Mouse (Mus musculus) common myeloid progenitor, adult 5-6 weeks (primary cell): ENCODE results near the gene Hnrnpul1. TPM values are rescaled to one million over a fixed set of nuclear protein-coding genes. Genes with fewer than 3 reads are reported as not detected.
"Not testable (repeated sequence)": the region's sequence is repeated elsewhere in the genome, so short reads cannot be mapped to it uniquely, and the experiment has no call there.

Experiments used
- ATAC-seq: replicated peaks from 2 replicates; pipeline ENCODE4 v1.8.0; 2016; ENCODE audit warnings: low read depth, mild to moderate bottlenecking, moderate TSS enrichment, inconsistent platforms; ENCODE audit not compliant: poor library complexity, severe bottlenecking
- total RNA-seq: library from RNA; stranded (forward); fragments of 200-1000, 187-1606 nt; gene quantifications from 2 replicates; pipeline ENCODE4 v1.2.3, GENCODE M21; 2017

The Hnrnpul1 gene
- total RNA-seq = 128 and 173 TPM in 2 replicates

DNA sequence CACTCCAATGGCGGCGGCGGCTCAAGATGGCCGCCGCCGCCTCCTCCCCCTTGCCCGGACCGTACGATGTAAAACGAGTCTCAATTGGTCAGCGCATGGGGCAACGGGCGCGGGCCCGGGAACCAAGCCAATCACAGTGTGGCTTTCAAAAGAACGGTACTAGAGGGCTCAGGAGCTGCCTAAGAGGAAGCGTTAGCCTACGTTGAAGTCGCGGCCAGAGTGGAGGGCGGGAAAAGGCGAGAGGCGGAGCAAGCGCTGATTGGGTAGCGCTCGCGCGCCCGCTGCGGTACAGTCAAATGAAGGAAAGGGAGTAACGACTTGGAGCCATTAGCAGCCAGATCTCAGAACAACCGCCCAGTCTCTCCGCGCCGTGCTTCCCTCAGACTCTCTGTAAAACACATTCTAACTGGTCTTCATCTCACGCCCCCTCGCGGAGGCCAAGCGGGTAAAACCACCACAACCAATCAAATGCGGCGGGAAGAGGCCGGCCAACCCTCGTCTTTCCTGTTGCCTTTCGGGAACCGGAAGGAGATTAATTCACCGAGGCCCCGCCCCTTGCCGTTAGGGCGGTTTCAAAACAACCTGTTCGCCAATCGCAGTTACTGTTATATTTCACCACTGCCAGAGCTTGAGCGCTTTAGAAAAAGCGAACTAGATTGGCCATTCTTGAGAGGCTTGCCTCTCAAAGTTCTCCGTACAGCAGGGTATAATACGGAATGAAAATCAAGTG lies at the start of gene Hnrnpul1:
Gene Hnrnpul1, minus strand, starts transcription at position 20 of the 730 bp plus-strand sequence.
- peak; percentile 69 for ATAC-seq

DNA sequence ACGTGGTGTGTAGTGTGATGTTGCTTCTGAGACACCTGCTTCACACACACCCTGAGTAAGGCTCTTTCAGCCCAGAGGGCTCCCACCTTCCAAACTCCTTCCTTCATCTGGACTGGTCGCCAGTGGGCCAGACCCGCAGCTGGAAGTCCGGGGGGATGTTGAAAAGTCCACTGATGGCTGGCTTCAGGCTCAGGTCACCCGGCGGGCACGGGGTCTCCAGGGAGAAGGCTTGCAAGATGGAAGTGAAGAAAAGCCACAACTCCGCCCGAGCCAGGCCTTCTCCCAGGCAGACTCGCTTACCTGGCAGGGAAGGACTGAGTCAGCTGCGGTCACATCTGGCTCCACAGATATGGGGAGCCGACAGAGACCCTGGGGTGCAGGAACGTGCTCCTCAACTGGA lies 48.9 kb upstream of the Hnrnpul1 start:
- ATAC-seq = no peak

DNA sequence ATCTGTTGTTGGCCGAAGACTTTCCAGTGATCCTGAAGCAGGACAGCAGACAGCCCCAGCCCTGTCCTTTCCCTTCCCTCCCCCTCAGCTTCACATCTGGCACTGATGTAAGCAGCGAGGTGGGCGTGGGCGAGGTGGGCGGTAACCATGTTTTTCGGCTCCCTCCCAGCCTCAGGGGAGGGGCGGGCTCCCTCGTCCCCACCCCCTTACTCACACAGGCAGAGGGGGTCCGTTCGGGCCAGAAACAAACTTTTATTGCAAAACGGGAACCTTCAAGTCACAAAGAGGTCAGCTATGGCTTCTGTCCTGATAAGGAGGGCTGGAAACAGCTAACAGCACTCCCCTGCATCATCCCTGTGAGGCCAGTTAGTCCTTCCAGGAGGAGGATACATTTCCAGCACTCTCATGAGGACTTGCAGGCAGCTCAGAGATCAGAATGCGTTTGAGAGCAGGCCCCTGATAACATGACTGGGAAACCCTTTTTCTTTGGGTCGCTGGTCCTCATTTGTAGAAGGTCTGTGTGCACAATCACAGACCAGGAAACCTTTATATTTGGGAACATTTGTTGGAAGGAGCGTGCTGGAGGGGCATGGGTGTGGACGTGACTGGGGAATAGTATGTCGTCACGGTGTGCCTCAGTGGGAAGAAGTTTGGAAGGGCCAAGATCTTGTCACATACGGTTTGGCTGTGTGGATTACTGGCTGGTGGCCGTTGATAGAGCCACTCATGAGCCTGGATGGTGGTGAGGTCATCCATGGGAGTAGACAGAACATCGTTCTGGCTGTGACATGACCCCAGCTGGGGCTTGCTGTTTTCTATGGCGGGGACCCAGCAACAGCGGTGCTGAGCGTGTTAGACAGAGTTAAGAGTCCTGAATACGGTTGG lies 47.9 kb upstream of the Hnrnpul1 start:
- ATAC-seq = no peak; the same call in 1 of the 2 replicates

DNA sequence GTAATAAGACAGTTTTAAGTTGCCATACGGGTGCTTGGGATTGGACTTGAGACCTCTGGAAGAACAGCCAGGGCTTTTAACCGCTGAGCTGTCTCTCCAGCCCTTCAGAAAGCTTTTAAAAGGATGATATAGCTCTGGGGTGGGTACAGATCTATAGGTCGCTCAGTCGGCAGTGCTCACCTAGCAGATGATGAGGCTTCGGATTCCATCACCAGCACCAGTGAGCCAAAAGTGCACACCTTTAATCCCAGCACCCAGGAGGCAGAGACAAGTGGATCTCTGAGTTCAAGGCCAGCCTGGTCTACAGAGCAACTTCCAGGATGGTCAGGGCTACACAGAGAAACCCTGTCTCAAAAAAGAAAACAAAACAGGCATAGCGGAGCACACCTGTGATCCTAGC lies 46.5 kb upstream of the Hnrnpul1 start:
- ATAC-seq = no peak

DNA sequence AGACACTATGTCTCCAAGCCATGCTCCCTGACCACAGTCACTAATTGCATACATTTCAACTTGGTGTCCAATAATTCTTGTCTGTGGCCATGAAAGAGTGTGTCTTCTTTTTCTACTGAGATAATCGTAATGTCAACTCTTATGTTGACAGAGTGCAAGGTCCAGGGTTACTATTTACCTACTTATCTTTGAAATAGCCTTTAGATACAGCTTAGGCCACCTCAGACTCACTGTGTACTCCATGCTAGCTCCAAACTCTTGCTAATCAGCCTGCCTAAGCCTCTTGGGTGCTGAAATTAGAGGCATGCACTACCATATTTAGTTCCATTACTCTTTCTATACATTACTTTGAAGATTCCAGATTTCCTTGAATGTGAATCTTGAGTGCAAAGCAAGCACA lies 44.8 kb upstream of the Hnrnpul1 start:
- no peak for ATAC-seq

DNA sequence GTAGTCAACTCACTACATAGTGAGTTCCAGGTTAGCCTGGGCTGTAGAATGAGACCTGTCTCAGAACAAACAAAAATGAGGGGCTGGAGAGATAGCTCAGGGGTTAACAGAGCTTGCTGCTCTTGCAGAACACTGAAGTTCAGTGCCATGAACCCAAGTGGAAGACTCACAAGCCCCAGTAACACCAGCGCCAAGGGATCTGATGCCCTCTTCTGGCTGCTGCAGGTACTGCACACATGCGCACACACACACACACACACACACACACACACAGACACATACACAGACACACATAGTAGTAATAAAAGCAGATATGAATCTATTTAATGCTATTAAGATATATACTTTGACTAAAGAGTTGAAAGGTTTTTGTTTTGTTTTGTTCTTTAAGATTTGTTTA lies 44.0 kb upstream of the Hnrnpul1 start:
- no peak for ATAC-seq

DNA sequence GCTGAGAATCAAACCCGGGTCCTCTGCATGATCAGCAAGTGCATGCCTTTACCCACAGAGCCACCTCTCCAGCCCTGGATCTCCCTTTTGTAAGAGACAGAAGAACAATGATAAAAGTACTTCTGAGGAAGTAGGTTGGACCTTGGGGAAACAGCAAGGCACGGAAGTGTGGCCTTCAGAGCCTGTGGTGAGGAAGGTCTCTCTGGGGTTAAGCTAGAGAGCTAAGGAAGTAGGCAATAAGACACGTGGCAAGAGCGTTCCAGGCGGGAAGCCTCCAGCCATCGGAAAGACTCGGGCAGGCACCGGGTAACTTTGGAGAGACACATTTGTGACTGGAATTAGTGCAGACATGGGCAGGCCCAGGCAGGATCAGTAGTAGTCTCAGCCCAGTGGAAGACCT lies 40.2 kb upstream of the Hnrnpul1 start:
- ATAC-seq = no peak

DNA sequence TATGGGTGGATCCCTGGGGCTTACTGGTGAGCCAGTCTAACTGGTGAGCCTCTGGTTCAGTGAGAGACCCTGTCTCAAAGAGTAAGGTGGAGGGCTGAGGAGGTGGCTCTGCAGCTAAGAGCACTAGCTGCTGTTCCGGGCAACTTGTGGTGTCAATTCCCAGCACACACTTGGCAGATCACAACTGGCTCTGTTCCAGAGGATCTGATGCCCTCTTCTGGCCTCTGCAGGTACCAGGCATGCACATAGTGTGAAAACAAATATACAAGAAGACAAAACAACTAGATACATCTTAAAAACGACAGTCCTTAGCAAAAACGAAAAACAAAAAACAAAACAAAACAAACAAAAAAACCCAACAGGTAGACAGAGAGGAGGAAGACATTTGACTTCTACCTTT lies 39.1 kb upstream of the Hnrnpul1 start:
- no peak for ATAC-seq

DNA sequence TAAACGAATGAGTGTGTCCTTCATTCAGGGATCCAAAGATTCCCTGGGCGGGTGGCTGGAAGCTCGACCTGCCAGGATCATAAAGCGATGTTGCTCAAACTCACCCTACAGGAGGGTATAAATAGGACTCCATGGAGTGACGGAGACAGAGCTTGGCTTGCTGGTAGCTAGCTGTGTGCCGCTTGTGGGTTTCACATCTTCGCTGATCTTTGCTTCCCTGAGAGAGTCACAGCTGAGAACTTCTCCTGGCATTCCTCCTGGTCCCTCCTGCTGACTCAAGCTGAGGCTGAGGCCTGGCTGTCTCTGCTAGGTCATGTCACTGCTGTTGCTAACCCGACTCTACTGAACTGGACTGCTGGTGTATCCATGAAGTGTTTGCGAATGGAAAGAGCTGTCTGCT lies 38.4 kb upstream of the Hnrnpul1 start:
- not testable (repeated sequence) for ATAC-seq

DNA sequence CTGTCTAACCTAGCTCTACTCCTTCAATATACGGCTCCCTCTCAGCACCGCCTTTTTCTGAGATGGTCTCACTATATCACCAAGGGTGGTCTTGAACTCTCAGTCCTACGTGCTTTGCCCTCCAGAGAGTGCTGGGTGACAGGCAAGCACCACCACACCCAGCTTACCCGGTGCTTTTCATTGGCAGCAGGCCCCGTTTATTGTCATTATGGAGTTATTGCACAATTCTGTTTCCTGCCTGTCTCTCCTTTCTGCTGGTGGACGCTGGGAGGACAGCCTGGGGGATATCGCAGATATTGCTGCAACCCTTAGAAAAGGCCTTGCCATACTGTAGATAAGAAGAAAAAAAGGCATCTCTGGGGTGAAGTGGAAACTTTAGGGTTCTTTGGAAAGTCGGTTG lies 36.1 kb upstream of the Hnrnpul1 start:
- ATAC-seq = peak; percentile 76

DNA sequence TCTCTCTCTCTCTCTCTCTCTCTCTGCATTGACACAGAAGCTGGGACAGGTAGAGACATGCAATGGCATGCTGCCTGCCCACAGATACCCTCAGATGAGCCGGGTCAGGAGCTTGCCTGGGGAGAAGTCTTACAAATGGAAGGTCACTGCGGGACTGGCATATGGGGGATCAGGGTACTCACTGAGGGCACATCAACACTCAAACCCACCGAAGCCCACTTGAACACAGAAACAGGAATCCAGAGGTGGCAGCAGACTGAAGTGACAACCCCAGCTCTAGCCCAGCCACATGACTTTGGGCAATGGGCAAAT lies 34.5 kb upstream of the Hnrnpul1 start:
- ATAC-seq = no peak

DNA sequence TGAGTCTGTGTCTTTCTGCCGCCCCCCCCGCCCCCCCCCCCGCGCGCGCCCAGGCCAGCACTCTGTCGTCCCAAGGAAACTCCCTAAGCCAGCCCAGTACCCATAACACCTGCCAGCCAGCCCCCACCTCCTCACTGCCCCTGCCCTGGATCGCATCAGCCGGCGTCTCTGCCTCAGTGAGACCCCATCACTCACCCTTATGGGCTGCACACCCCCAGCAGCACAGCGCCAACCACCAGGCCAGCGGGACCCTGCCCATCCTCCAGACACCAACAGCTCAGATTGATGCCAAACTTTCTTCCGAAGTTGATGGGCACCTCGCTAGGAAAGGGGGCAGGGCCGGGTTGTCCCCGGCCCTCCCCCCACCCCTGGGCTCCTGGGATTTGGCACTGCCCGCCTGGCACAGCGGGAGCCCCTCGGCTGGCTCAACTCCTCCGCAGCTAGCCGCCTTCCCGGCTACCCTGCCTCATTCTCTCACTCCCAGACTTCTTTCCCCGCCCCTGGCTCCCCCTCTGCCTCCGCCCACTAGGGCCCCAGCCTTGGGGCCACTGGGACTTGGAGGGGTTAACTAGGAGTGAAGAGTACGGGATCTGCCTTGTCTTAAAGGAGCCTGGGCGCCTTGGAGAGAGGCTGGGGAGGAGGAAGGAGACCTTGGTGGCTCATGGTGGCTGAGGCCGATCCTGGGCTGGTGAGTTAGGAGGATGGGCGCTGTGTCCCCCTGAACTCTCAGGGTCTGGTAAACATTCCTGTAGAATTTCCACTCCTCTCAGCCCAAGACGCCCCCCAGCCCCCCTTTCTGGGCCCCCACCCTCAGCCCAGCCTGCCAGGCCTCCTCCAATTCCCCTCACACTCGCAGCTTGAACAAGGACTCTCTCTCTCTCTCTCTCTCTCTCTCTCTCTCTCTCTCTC lies 33.9 kb upstream of the Hnrnpul1 start, which contains the start of gene Axl:
Gene Axl, minus strand, starts transcription at position 486 of the 909 bp plus-strand sequence.
- ATAC-seq = peak; percentile 24; the same call in 1 of the 2 replicates

DNA sequence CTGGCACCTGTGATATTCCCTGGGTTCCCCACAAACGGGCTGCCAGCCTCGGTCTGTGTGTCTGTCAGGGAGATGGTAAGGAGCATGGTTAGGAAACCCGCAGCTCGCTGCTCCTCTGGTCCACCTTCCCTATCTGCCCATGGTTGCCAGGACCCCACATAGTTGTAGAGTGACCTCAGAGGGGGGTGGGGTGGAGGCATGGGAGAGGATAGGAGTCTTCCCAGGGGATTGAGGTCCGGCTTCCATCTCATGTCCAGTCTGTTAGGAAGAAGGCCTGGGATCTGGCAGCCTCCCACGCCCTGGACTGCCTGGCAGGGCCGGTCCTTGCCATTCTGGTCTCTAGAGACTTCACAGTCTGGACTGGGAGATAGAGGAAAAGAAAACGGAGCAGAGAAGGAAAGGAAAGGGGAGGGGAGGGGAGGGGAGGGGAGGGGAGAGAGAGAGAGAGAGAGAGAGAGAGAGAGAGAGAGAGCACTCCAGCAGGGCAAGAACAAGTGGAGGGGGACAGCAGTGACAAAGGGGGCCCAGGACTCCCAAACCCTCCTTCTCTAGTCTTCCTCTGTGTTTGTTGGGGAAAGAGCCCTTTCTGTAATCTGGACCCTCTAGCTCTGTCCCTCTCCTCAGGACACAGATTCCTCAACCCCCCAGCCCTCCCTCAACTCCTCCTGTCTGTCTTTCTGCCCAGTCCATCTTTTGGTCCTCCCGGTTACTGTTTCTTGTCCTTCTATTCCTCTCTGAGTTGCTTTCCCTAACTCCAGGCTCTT lies 33.1 kb upstream of the Hnrnpul1 start:
- no peak for ATAC-seq

DNA sequence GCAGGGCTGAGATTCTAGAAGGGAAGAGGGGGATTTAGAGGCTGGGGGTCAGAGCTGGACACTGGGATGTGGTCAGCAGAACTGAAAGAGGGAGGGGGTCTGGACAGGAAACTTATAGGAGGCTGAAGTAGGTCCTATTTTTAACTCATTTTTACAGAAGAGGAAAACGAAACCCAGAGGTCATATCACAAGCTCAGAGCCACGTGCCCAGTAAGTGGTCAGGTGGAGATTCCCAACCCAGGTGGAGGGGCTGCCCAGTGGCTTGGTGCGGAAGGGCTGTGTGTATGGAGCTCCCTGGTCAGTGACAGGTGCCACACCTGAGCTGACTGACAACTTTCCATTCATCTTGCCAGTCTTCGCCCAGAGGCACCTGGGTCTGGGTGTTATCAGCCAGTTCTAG lies 32.4 kb upstream of the Hnrnpul1 start:
- ATAC-seq = no peak

DNA sequence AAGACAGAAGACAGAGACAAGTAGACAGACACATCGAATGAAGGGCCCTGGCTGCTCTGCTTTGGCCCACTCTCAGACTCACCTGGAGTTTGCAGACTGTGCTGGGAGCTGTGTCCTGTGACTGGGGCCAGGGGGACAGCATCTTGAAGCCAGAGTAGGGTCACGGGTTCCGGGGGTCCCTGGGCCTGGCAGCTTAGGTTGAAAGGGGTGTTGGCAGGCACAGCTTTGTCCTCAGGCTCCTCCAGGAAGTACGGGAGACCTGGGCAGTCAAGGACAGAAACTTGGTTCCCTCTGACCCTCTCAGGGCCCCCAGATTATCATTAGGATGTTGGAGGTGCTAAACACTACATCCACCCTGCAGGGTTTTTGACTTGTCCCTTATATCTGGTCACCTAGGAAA lies 31.2 kb upstream of the Hnrnpul1 start:
- ATAC-seq = no peak

DNA sequence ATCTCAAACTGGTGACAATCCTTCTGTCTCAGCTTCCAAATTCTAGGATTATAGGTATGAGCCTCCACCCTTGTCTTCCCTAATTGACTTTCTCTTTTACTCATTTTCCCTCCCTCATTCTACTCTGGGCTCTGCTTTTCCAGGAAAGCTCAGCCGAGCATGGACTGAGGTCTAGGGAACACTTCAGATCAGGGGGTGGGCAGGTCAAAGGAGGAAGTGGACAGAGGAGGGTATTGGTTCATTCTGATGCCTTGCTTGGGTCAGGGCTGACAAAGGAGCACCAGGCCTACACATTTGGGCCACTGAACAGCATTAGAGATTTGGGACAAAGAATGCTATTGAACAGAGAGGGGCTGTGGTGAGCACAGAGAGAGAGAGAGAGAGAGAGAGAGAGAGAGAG lies 30.3 kb upstream of the Hnrnpul1 start:
- no peak for ATAC-seq

DNA sequence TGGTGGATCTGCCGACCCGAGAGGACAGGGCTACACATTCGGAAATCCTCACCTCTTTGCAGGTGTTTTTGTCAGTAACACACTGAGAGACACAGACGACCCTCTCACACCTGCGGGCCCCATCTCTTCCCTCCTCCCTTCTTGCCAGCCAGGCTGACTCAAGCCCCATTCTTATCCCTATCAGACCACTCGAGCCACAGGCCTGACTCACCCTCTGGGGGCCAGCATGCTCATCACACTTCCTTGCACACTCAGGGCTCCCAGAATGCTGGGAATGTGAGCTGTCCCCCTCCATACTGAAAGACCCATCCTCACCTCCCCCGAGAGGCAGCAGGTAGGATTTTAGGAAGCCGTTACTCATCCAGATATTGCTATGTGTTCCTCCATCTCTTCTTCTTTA lies 29.2 kb upstream of the Hnrnpul1 start:
- no peak for ATAC-seq

DNA sequence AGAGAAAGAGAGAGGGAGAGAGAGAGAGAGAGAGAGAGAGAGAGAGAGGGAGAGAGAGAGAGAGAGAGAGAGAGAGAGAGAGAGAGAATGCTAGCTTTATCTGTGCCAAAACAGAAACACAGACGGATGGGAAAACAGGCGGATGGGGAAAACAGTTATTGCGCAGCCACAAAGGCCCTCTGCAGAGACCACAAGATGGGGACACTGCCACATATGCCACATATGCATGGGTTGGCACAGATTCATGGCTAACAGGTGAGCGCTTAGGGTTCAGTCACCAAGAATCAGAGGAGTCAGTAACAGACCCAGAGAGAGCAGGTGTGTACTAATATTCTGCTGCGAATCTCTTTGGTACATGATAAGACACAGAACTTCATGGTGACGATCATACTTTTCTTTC lies 28.2 kb upstream of the Hnrnpul1 start:
- peak; percentile 52 for ATAC-seq

DNA sequence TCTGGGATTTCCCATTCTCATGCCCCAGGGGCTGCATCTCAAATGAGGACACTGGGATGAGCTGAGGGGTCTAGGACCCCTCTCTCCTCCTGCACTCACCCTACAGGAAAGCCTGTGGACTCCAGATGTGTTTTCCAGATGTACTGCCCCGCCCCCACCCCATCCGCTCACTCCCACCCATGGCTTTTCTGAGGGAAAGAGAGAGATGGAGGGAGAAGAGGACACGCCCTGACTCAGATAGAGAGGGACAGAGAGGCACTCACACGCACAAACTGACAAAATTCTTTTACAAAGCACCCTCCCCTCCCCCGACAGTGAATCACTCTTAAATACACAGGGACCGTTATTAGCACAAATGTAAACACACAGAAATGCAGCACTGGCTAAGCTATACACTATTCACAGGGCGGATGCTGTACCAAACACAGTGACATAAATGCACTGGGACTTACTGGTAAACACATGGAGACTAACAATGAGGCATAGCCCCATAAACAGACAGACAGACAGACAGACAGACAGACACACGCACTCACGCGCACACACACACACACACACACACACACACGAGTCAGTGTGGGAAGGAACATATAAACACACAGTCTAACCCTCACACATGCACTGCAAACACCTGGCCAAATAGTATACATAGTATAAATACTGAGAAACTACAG lies 27.5 kb upstream of the Hnrnpul1 start:
- no peak for ATAC-seq
